Mouse (Mus musculus): ENCODE measurements around the gene Gm10762. TPM values are rescaled to one million over a fixed set of nuclear protein-coding genes. Genes with fewer than 3 reads are reported as not detected.

The Gm10762 gene
- total RNA-seq (2021) = 10 to 100 TPM; 10.4 to 12.1 TPM
- long read RNA-seq, experiment 1, transcript Gm10762-201 (1 exons, 1,133 nt) = major isoform, 13 of 13 reads
- long read RNA-seq, experiment 1, partial matches to known transcripts = 0 of 13 reads
- long read RNA-seq, experiment 1, other reads (novel, unspliced or antisense) = 0 of 13 reads
- long read RNA-seq, experiment 2, partial matches to known transcripts = 0 of 4 reads
- long read RNA-seq, experiment 2, other reads (novel, unspliced or antisense) = 0 of 4 reads

DNA sequence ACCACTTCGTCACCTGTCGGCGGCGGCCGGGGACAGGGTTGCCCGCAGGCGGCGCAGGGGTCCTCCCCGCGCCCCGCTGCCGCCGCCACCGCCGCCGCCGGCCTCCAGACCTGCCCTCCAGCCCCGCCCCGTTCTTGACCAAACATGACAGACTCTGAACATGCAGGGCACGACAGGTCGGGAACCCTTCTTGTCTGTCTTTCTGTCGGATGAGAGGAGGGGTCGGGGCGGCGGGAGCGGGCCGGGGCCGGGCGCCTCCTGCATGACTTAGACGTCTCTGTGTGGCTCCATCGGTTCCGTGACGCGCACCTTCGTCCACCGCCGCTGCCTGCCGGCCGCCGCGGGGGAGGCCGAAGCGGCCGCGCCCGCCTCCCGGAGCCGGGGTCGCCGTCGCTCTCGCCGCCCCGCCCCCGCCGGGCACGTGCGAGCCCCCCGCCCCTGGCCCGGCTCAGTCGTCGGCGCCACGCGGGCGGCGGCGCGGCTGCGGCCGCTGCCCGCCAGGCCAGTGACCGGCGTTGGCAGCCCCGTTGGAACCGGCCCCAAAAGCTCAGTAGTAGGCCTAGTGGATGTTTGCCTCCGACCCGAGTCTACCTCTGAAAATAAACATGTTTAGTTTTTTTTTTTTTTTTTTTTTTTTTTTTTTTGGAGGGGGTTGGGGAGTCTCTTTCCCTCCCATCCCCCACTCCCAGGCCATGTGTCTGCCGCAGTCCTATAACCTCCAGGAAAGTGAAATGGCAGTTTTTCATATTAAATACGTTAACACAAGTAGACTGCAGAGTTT is at the start of gene Gm10762:
Gene Gm10762 (minus strand): TSS at position 65 of the 781 bp plus-strand sequence.
- DNase-seq = peak; percentile 87 to 91

DNA sequence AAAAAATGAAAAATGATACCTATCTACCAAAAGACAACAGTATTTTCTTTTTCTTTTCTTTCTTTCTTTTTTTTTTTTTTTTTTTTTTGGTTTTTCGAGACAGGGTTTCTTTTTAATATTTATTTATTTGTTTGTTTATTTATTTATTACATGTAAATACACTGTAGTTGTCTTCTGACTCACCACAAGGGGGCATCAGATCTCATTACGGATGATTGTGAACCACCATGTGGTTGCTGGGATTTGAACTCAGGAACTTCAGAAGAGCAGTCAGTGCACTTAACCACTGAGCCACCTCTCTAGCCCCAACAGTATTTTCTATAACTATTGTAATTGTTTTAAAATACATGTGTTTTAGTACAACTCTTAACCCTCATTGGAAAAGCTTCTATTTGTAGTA is 41.3 kb upstream of the Gm10762 start:
- peak in 1 of 2 experiments; percentile 12 for DNase-seq

GRCm38 (mm10) chr2:129006194-129006749 is 38.7 kb upstream of the Gm10762 start:
- no peak for DNase-seq

DNA sequence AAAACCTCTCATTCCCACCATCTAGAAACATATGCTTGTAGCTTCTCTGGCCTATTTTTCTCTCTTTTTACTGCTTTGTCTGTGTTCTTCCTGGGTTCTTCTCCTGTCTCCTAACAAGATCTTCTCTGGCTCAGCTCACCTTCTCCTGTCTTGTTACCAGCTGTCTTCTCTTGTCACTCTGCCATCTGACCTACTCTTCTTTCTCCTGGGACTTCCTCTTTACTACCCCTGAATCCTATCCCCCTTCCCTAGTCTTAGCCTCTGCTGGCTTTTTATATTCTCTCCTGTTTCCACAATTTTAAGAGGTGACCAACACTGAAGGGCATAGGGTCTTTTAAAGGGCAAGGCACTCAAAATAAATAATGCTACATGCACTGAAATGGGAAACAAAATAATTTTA is 37.3 kb upstream of the Gm10762 start:
- no peak for DNase-seq

DNA sequence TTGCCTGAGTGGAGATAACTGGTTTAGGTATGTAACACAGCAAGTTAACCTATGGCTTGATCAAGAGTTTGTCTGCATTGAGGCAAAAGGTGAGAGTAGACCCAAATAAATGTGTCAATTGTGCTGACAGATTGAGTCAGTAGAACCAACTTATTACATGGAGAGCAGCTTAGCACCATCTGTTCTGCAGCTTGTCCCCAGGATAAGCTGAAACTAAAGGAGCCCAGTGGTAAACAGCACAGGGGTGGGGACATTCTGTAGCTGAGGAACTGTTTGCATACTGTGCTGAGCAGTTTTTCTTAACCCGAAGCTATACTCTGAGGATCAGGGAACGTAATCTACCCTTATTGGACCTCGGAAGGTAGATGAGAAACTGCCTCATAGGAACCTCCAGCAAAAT is 17.2 kb upstream of the Gm10762 start:
- DNase-seq = no peak

DNA sequence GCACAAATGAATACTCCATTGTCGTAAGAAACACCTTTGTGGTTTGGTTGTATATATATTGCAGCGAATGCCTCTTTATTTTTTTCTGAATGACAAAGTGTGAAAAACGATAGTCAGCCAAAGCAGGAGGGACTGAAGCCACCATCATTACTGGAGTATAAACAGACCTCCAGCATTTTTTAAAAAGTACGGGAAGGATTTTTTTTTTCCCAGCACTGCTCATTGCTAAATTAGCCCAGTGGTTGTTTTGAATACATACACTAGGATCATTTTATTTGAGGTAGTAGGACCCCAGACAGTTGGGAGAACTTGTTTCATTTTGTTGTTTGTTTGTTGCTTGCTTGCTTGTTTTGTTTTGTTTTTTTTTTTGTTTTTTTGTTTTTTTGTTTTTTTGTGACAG is 8.0 kb upstream of the Gm10762 start:
- no peak for DNase-seq

GRCm38 (mm10) chr2:128972301-128972700 is 4.8 kb upstream of the Gm10762 start:
- DNase-seq = no peak

DNA sequence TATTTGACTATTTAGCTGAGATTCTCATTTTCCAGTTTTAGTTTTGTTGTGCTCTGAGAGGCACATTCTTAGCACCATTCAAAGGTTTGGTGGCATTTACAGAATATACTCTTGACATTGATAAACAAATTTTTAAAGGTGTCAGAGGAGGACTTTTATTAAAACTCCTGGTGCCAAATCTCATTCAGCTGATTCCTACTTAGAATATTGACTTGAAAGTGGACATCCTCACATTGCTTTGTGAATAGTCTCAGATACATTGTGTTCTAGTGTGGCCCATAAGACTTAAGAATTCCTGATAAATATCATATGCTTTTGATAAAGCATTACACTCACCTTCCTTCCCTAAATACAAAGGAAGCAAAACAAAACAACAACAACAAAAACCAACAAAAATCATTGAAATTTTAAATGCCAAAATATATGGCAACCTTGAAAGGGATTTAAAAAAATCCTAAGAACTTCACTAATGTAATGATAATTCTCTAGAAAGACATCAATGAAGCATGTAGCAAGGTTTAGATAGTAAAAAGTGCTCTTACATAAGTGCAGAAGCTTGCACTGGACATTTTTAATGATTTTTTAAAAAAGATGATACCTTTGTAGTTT is 1.1 kb upstream of the Gm10762 start:
- DNase-seq = no peak

DNA sequence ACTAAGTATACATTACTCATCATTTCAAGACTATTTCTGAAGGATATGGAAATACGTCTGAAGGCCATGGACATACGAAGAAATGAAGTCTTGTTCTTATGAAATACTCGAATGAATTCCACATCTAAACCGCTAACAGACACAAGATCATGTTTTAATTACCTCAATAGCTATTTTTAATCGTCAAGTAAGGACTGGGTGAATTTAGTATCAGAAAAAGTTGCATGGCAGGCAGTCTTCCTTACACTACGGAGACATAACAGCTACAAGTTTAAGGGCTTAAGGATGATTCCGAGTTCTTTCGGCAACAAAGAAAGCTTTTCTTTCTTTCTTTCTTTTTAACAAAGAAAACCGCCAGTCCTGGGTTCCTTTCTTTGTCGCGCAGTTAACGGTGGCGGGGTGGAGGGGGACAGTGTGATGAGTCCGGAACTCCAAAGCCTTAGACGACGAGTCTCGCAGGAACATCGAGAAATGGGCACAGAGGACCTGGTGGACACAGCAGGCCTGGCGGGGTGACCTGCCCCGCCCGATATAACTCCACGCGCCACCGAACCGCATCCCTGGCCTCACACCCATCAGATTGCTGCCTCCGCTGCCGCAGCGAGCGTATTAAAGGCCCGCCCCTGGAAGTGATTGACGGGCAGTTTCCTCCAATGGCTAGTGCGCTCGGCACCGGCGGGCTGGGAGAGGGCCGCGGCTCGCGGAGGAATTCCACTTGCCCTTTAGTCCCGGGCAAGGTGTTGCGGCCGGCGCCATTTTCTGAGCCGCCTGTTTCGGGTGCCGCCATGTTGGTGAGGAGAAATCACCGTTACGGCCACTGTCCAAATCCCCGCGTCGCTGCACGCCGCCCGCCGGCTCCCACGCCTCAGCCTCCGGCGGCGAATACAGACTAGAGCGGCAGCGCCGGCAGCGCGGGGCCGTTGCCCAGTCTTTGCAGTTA is 614 bp downstream of the Gm10762 start, which contains the start of gene Zc3h6:
Gene Zc3h6 (plus strand): TSS at position 762 of the 940 bp plus-strand sequence.
- DNase-seq = peak; percentile 99

- DNase-seq = no peak
Measured at GRCm38 (mm10) chr2:128966236-128966635, 1.3 kb downstream of the Gm10762 start.

DNA sequence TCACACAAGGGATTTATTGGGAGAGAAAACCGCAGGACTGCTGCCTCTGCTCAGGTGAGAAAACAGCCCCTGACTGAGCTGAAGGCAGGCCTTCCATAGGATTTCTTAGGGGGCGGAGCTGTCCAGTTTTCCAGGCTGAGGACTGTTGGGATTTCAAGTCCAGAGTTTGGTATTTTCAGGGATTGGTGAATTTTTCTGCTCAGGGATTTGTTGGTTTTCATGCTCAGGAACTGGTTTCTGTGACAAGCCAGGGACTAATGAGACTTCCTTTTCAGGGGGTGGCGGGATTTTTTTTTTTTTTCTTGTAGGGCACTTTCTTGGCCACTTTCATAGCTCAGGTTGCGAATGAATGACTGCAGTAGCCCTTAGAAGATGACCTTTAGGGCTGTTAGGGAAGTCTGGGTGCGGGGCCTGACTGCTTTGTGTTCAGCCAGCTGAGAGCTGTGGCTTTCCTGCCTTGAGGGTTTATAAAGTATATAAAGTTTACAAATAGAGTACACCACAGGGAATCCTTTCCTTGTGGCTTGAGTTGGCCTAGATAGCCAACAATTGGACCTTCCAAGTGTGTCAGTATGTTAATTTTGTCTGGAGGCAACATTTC is 1.9 kb downstream of the Gm10762 start:
- DNase-seq = no peak

- no peak for DNase-seq
Measured at GRCm38 (mm10) chr2:128954186-128954585, 13.3 kb downstream of the Gm10762 start.

- DNase-seq = peak; percentile 28 to 66
Measured at GRCm38 (mm10) chr2:128947962-128948588, 19.4 kb downstream of the Gm10762 start.

GRCm38 (mm10) chr2:128943538-128944528 is 23.7 kb downstream of the Gm10762 start, which contains the start of gene Zc3h8:
Gene Zc3h8, minus strand, starts transcription at chr2:128944077.
- peak; percentile 97 to 98 for DNase-seq

DNA sequence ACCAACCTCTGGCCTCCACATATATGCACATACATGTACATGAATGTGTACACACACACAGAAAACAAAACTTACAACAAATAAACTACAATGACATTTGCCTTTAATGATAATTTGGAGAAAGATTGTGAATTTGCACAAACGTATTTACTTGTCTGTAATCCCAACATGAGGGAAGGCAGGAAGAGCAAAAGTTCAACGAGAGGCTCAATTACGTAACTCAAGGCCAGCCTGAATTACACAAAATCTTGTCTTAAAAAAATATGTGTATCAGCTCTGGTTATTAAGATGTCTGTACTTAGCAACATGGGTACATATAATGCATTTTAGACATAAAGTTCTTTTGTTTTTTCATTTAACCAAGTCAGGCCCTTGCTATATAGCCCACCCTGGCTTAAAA is 31.3 kb downstream of the Gm10762 start:
- DNase-seq = no peak

DNA sequence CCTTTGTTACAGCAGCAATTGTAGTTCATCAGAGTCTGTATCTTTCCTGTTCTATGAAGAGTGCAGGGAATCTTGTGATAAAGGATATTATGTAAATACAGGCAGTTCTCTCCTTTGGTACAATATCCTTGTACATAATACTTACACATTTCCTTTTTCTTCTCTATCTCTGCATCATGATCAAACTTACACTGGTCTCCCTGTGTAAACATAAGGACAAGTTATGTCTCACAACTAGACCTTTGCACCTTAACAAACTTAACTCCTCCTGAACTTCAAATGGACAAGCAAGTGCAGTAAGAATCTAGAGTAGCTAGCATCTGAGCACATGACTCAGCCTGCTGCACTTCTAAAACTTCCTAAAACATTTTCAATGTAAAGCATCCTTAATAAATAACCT is 36.8 kb downstream of the Gm10762 start:
- DNase-seq = no peak

DNA sequence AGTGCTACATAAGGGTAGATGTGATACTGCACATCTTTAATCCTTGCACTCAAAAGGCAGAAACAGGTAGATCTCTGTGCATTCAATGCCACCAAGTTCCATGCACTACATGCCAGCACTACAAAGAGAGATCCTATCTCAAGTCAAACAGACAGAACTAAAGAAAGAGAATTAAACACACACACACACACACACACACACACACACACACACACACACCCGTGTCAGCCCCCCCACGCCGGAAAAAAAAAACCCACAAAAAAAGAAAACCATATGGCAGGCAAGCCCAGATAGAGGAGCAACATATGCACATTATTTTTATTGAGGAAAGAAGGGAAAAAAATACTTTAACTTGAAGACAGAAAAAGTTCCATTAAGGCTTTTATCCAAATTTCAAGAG is 39.1 kb downstream of the Gm10762 start:
- no peak for DNase-seq

DNA sequence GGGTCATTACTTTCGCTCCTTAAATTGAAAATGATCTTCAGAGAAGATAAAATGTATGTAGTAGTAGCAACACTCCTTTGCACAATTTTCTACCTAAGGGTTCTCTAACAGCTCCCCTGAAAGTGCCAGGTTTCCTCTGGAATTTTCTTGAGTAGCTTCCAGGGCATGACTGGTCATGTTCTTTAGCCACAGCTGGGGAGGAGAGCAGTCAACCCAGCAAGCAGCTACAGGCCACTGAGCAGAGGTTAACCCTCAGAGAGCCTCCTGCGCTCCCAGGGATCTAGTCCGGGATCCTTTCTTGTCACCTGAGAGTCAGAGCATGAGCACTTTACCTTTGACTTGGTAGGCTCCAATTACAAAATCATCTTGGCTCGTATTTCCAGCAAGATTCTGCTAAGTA is 42.7 kb downstream of the Gm10762 start:
- DNase-seq = no peak

All from heart, adult 18-20 months (tissue).